Mouse (Mus musculus): ENCODE measurements around the gene Gnb5. TPM values are rescaled to one million over a fixed set of nuclear protein-coding genes. Genes with fewer than 3 reads are reported as not detected.

The Gnb5 gene
- polyA plus RNA-seq, 1 experiment from 2014 or later: 78.1 TPM

- Histone ChIP-seq H3K27me3 (ENCODE audit: control insufficient read depth, insufficient read depth, low read depth, low read length) (no peaks in the 10 kb centered on the region), H3K9ac (ENCODE audit: low read depth, low read length) (no peak overlapping the region), H3K4me2 (ENCODE audit: low read length) (no peak overlapping the region), H3K36me3 (ENCODE audit: control insufficient read depth, insufficient read depth, low read length) (no peaks in the 10 kb centered on the region), H3K27ac (ENCODE audit: low read length) (no peak overlapping the region), H3K4me1 (ENCODE audit: control insufficient read depth, insufficient read depth, low read length) (no peaks in the 10 kb centered on the region), H3K4me3 (ENCODE audit: low read depth, low read length) (no peak overlapping the region), H3K9me3 (replicated peaks; ENCODE audit: control insufficient read depth, low read length, poor library complexity, severe bottlenecking) (no peaks in the 10 kb centered on the region)
- no peak for ATAC-seq
- 77% methylated on average over 6 of the region's 6 CpGs for WGBS
Measured at GRCm38 (mm10) chr9:75273646-75274045, 32.4 kb upstream of the Gnb5 start.

GRCm38 (mm10) chr9:75274486-75274885, 31.6 kb upstream of the Gnb5 start:
- no peak for ATAC-seq
- WGBS: 96% methylated on average over 5 of the region's 5 CpGs
- Histone ChIP-seq H3K27me3 (ENCODE audit: control insufficient read depth, insufficient read depth, low read depth, low read length) (no peaks in the 10 kb centered on the region), H3K4me2 (ENCODE audit: low read length) (no peak overlapping the region), H3K4me1 (ENCODE audit: control insufficient read depth, insufficient read depth, low read length) (no peaks in the 10 kb centered on the region), H3K4me3 (ENCODE audit: low read depth, low read length) (no peak overlapping the region), H3K9me3 (replicated peaks; ENCODE audit: control insufficient read depth, low read length, poor library complexity, severe bottlenecking) (no peaks in the 10 kb centered on the region), H3K36me3 (ENCODE audit: control insufficient read depth, insufficient read depth, low read length) (no peaks in the 10 kb centered on the region), H3K27ac (ENCODE audit: low read length) (no peak overlapping the region), H3K9ac (ENCODE audit: low read depth, low read length) (no peak overlapping the region)

DNA sequence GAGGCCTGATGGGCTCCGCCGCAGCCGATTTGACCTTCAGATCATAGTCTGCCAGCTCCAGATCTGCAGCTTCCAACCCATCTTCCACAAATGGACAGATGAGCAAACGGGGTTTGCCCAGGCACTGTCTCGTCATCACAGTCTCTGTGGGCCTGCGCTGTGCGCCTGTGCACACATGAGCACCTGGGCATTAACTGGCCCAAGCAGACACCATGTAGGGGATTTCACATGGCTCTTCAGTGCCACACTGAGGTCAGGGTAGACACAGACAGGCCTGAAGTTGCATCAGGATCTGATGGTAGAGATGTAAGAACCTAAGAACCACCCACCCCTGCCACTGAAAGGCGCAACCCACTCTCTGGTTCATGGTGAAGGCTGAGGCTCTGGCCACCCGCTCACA, 31.0 kb upstream of the Gnb5 start:
- no peaks in the 10 kb centered on the region for H3K27me3 ChIP-seq (ENCODE audit: control insufficient read depth, insufficient read depth, low read depth, low read length)
- 92% methylated on average over 9 of the region's 9 CpGs for WGBS
- H3K4me3 ChIP-seq (ENCODE audit: low read depth, low read length): no peak overlapping the region
- no peak for ATAC-seq
- H3K9me3 ChIP-seq (replicated peaks; ENCODE audit: control insufficient read depth, low read length, poor library complexity, severe bottlenecking): no peaks in the 10 kb centered on the region
- H3K4me2 ChIP-seq (ENCODE audit: low read length): no peak overlapping the region
- no peaks in the 10 kb centered on the region for H3K36me3 ChIP-seq (ENCODE audit: control insufficient read depth, insufficient read depth, low read length)
- no peak overlapping the region for H3K9ac ChIP-seq (ENCODE audit: low read depth, low read length)
- H3K27ac ChIP-seq (ENCODE audit: low read length): no peak overlapping the region
- H3K4me1 ChIP-seq (ENCODE audit: control insufficient read depth, insufficient read depth, low read length): no peaks in the 10 kb centered on the region

DNA sequence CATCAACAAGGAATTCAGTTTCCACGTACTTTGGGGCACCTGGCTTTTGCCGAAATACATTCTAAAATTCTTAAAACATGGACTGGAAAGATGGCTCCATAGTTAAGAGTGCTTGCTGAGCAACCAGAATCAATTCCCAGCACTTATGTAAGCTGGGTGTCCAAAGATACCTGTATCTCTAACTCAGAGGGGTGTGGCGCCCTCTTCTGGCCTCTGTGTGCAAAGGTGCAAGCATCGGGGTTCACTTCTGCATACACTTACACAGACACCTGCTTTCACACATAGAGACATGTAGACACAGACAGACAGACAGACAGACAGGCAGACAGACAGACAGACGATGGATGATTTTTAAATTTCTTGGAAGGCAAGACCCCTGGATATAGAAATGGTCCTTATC, 25.3 kb upstream of the Gnb5 start:
- no peak overlapping the region for H3K9ac ChIP-seq (ENCODE audit: low read depth, low read length)
- H3K9me3 ChIP-seq (replicated peaks; ENCODE audit: control insufficient read depth, low read length, poor library complexity, severe bottlenecking): no peaks in the 10 kb centered on the region
- ATAC-seq: no peak
- no peak overlapping the region for H3K4me2 ChIP-seq (ENCODE audit: low read length)
- H3K4me3 ChIP-seq (ENCODE audit: low read depth, low read length): no peak overlapping the region
- no peaks in the 10 kb centered on the region for H3K36me3 ChIP-seq (ENCODE audit: control insufficient read depth, insufficient read depth, low read length)
- H3K4me1 ChIP-seq (ENCODE audit: control insufficient read depth, insufficient read depth, low read length): no peaks in the 10 kb centered on the region
- H3K27me3 ChIP-seq (ENCODE audit: control insufficient read depth, insufficient read depth, low read depth, low read length): no peaks in the 10 kb centered on the region
- WGBS: 46% methylated on average over 5 of the region's 5 CpGs
- H3K27ac ChIP-seq (ENCODE audit: low read length): no peak overlapping the region

DNA sequence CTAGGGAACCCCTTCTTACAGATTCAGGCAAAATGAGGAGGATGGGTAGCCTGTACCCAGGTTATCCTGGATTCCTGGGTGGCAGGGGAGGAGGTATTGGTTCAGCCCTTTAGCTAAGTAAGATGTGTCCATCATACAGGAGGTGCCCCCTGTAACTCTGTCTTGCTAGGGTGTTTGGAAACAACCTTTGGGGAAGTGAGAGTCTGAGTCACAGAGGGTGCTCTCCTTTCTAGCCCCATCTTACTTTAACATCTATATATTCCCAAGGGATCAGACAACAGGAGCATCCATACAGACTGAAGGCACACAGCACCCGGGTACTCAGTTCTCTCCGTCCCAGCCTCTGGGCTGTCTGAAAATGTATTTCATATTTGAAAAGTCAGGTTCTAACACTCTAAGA, 23.9 kb upstream of the Gnb5 start:
- Histone ChIP-seq H3K27ac (ENCODE audit: low read length) (no peak overlapping the region), H3K36me3 (ENCODE audit: control insufficient read depth, insufficient read depth, low read length) (no peaks in the 10 kb centered on the region), H3K4me2 (ENCODE audit: low read length) (no peak overlapping the region), H3K4me3 (ENCODE audit: low read depth, low read length) (no peak overlapping the region), H3K27me3 (ENCODE audit: control insufficient read depth, insufficient read depth, low read depth, low read length) (no peaks in the 10 kb centered on the region), H3K9me3 (replicated peaks; ENCODE audit: control insufficient read depth, low read length, poor library complexity, severe bottlenecking) (no peaks in the 10 kb centered on the region), H3K9ac (ENCODE audit: low read depth, low read length) (no peak overlapping the region), H3K4me1 (ENCODE audit: control insufficient read depth, insufficient read depth, low read length) (no peaks in the 10 kb centered on the region)
- WGBS: 86% methylated on average over 2 of the region's 2 CpGs
- no peak for ATAC-seq

DNA sequence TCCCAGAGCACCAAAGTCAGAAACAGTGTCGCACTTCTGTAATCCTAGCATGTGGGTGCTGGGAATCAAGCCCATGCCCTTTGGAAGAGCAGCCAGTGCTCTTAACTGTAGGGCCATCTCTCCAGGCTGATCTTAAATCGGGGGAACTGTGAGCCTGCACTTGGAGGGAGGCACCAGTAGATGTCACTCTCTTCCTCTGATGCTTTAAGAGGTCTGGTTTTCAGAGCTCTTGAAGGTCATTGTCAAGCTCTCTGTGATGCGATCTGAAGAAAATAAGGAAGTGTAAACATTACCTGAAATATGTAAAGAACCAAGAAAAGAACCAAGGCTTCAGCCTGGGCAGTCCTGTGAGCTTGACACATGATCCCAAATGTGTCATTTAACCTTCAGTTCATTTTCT, 23.3 kb upstream of the Gnb5 start:
- H3K27ac ChIP-seq (ENCODE audit: low read length): no peak overlapping the region
- 17% methylated on average over 3 of the region's 3 CpGs for WGBS
- no peaks in the 10 kb centered on the region for H3K9me3 ChIP-seq (replicated peaks; ENCODE audit: control insufficient read depth, low read length, poor library complexity, severe bottlenecking)
- no peak for ATAC-seq
- H3K36me3 ChIP-seq (ENCODE audit: control insufficient read depth, insufficient read depth, low read length): no peaks in the 10 kb centered on the region
- H3K9ac ChIP-seq (ENCODE audit: low read depth, low read length): no peak overlapping the region
- no peaks in the 10 kb centered on the region for H3K4me1 ChIP-seq (ENCODE audit: control insufficient read depth, insufficient read depth, low read length)
- no peak overlapping the region for H3K4me2 ChIP-seq (ENCODE audit: low read length)
- H3K4me3 ChIP-seq (ENCODE audit: low read depth, low read length): no peak overlapping the region
- H3K27me3 ChIP-seq (ENCODE audit: control insufficient read depth, insufficient read depth, low read depth, low read length): no peaks in the 10 kb centered on the region

DNA sequence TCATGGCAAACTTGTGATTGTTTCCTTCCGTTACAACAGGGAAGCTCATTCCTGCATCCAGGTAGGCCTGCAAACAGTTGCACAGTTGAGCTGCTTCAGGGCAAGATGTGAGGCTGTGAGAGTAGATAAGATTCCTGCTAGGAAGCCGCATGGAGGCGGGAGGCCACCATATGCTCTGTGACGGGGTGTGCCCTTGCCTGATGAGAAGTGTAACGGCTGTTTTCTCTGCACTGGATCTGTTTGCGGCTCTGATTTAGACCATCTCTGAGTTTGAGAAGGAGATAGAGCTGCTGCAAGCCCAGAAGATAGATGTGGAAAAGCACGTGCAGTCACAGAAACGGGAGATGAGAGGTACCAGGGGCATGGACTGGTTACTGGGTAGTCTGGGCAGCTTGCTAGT, 22.5 kb upstream of the Gnb5 start:
- H3K4me3 ChIP-seq (ENCODE audit: low read depth, low read length): no peak overlapping the region
- H3K36me3 ChIP-seq (ENCODE audit: control insufficient read depth, insufficient read depth, low read length): no peaks in the 10 kb centered on the region
- H3K27ac ChIP-seq (ENCODE audit: low read length): no peak overlapping the region
- no peak for ATAC-seq
- no peaks in the 10 kb centered on the region for H3K9me3 ChIP-seq (replicated peaks; ENCODE audit: control insufficient read depth, low read length, poor library complexity, severe bottlenecking)
- 90% methylated on average over 8 of the region's 8 CpGs for WGBS
- H3K27me3 ChIP-seq (ENCODE audit: control insufficient read depth, insufficient read depth, low read depth, low read length): no peaks in the 10 kb centered on the region
- H3K9ac ChIP-seq (ENCODE audit: low read depth, low read length): no peak overlapping the region
- H3K4me1 ChIP-seq (ENCODE audit: control insufficient read depth, insufficient read depth, low read length): no peaks in the 10 kb centered on the region
- H3K4me2 ChIP-seq (ENCODE audit: low read length): no peak overlapping the region

DNA sequence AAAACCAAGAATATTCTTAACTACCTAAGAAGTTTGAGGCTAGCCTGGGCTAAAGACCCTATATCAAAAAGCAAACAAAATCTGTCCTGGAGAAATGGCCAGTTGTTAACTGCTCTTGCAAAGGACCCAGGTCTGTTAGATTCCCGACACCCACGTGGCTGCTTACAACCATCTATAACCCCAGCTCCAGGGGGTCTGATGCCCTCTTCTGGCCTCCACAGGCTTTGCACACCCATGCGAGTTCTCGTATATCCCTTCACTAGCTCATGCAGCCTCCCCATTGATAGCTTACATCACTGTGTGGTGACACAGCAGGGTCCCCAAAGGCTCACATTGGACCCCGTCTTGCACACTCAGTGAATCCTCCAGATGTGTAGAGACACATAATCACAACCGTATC, 20.7 kb upstream of the Gnb5 start:
- no peak overlapping the region for H3K4me3 ChIP-seq (ENCODE audit: low read depth, low read length)
- WGBS: 82% methylated on average over 6 of the region's 6 CpGs

GRCm38 (mm10) chr9:75287636-75288035, 18.5 kb upstream of the Gnb5 start:
- H3K36me3 ChIP-seq (ENCODE audit: control insufficient read depth, insufficient read depth, low read length): no peaks in the 10 kb centered on the region
- no peak overlapping the region for H3K4me3 ChIP-seq (ENCODE audit: low read depth, low read length)
- no peak overlapping the region for H3K27ac ChIP-seq (ENCODE audit: low read length)
- no peaks in the 10 kb centered on the region for H3K4me1 ChIP-seq (ENCODE audit: control insufficient read depth, insufficient read depth, low read length)
- ATAC-seq: no peak
- no peak overlapping the region for H3K4me2 ChIP-seq (ENCODE audit: low read length)
- H3K27me3 ChIP-seq (ENCODE audit: control insufficient read depth, insufficient read depth, low read depth, low read length): no peaks in the 10 kb centered on the region
- no peak overlapping the region for H3K9ac ChIP-seq (ENCODE audit: low read depth, low read length)
- 51% methylated on average over 6 of the region's 6 CpGs for WGBS
- no peaks in the 10 kb centered on the region for H3K9me3 ChIP-seq (replicated peaks; ENCODE audit: control insufficient read depth, low read length, poor library complexity, severe bottlenecking)

More for the DNA sequence above, 20.7 kb upstream of the Gnb5 start:
- H3K9me3 ChIP-seq (replicated peaks; ENCODE audit: control insufficient read depth, low read length, poor library complexity, severe bottlenecking): no peaks in the 10 kb centered on the region
- no peak overlapping the region for H3K4me2 ChIP-seq (ENCODE audit: low read length)
- no peaks in the 10 kb centered on the region for H3K36me3 ChIP-seq (ENCODE audit: control insufficient read depth, insufficient read depth, low read length)
- H3K4me1 ChIP-seq (ENCODE audit: control insufficient read depth, insufficient read depth, low read length): no peaks in the 10 kb centered on the region
- no peak for ATAC-seq
- no peak overlapping the region for H3K9ac ChIP-seq (ENCODE audit: low read depth, low read length)
- no peaks in the 10 kb centered on the region for H3K27me3 ChIP-seq (ENCODE audit: control insufficient read depth, insufficient read depth, low read depth, low read length)
- no peak overlapping the region for H3K27ac ChIP-seq (ENCODE audit: low read length)

GRCm38 (mm10) chr9:75289545-75289944, 16.5 kb upstream of the Gnb5 start:
- WGBS: 52% methylated on average over 4 of the region's 4 CpGs
- no peaks in the 10 kb centered on the region for H3K4me1 ChIP-seq (ENCODE audit: control insufficient read depth, insufficient read depth, low read length)
- no peaks in the 10 kb centered on the region for H3K9me3 ChIP-seq (replicated peaks; ENCODE audit: control insufficient read depth, low read length, poor library complexity, severe bottlenecking)
- no peaks in the 10 kb centered on the region for H3K27me3 ChIP-seq (ENCODE audit: control insufficient read depth, insufficient read depth, low read depth, low read length)
- H3K4me3 ChIP-seq (ENCODE audit: low read depth, low read length): no peak overlapping the region
- no peak overlapping the region for H3K4me2 ChIP-seq (ENCODE audit: low read length)
- H3K9ac ChIP-seq (ENCODE audit: low read depth, low read length): no peak overlapping the region
- no peak for ATAC-seq
- no peaks in the 10 kb centered on the region for H3K36me3 ChIP-seq (ENCODE audit: control insufficient read depth, insufficient read depth, low read length)
- H3K27ac ChIP-seq (ENCODE audit: low read length): no peak overlapping the region

Measured in midbrain, embryonic 16.5 days (tissue).